Mouse (Mus musculus): Measurements from ENCODE around the gene Lrrk2.

The Lrrk2 gene

GRCm38 (mm10) chr15:91685880-91686563, 13.0 kb downstream of the Lrrk2 start:
- no peak for DNase-seq (ENCODE audit: low read depth, low spot score)

- no peak for DNase-seq (ENCODE audit: low read depth, low spot score)
Observed at GRCm38 (mm10) chr15:91690648-91691047, 17.7 kb downstream of the Lrrk2 start.

- DNase-seq (ENCODE audit: low read depth, low spot score): no peak
Observed at GRCm38 (mm10) chr15:91693051-91693450, 20.1 kb downstream of the Lrrk2 start.

- DNase-seq (ENCODE audit: low read depth, low spot score): no peak
Observed at GRCm38 (mm10) chr15:91693856-91694255, 20.9 kb downstream of the Lrrk2 start.

GRCm38 (mm10) chr15:91700841-91701240, 27.9 kb downstream of the Lrrk2 start:
- no peak for DNase-seq (ENCODE audit: low read depth, low spot score)

- DNase-seq (ENCODE audit: low read depth, low spot score): no peak
Observed at GRCm38 (mm10) chr15:91702991-91703715, 30.2 kb downstream of the Lrrk2 start.

- no peak for DNase-seq (ENCODE audit: low read depth, low spot score)
Observed at GRCm38 (mm10) chr15:91704091-91704490, 31.1 kb downstream of the Lrrk2 start.

GRCm38 (mm10) chr15:91709207-91710130, 36.5 kb downstream of the Lrrk2 start:
- DNase-seq (ENCODE audit: low read depth, low spot score): no peak

- no peak for DNase-seq (ENCODE audit: low read depth, low spot score)
Observed at GRCm38 (mm10) chr15:91735216-91735922, 62.4 kb downstream of the Lrrk2 start.

GRCm38 (mm10) chr15:91736791-91737533, 64.0 kb downstream of the Lrrk2 start:
- peak; percentile 38 for DNase-seq (ENCODE audit: low read depth, low spot score)

GRCm38 (mm10) chr15:91738808-91739207, 65.8 kb downstream of the Lrrk2 start:
- DNase-seq (ENCODE audit: low read depth, low spot score): no peak

GRCm38 (mm10) chr15:91745501-91745900, 72.5 kb downstream of the Lrrk2 start:
- no peak for DNase-seq (ENCODE audit: low read depth, low spot score)

GRCm38 (mm10) chr15:91752111-91752510, 79.1 kb downstream of the Lrrk2 start:
- no peak for DNase-seq (ENCODE audit: low read depth, low spot score)

- no peak for DNase-seq (ENCODE audit: low read depth, low spot score)
Observed at GRCm38 (mm10) chr15:91753378-91754080, 80.6 kb downstream of the Lrrk2 start.

GRCm38 (mm10) chr15:91754546-91754945, 81.6 kb downstream of the Lrrk2 start:
- DNase-seq (ENCODE audit: low read depth, low spot score): no peak

GRCm38 (mm10) chr15:91755756-91756155, 82.8 kb downstream of the Lrrk2 start:
- no peak for DNase-seq (ENCODE audit: low read depth, low spot score)

- no peak for DNase-seq (ENCODE audit: low read depth, low spot score)
Observed at GRCm38 (mm10) chr15:91772041-91772440, 99.1 kb downstream of the Lrrk2 start.

GRCm38 (mm10) chr15:91779166-91779565, 106.2 kb downstream of the Lrrk2 start:
- no peak for DNase-seq (ENCODE audit: low read depth, low spot score)

- peak; percentile 37 for DNase-seq (ENCODE audit: low read depth, low spot score)
Observed at GRCm38 (mm10) chr15:91781172-91781571, 108.2 kb downstream of the Lrrk2 start.

- no peak for DNase-seq (ENCODE audit: low read depth, low spot score)
Observed at GRCm38 (mm10) chr15:91788338-91788737, 115.4 kb downstream of the Lrrk2 start.
